Mouse (Mus musculus) limb, embryonic 14.5 days (tissue): Measurements from ENCODE around the gene E330017A01Rik. TPM values are rescaled to one million over a fixed set of nuclear protein-coding genes. Genes with fewer than 3 reads are reported as not detected.

ENCODE experiments used
- ATAC-seq: fragments of 200-750 bp; cut with Nextera tagmentation; 2 replicates; pipeline ENCODE4 v1.8.0; 2017; ENCODE audit warnings: low read depth, moderate number of reproducible peaks, moderate TSS enrichment; ENCODE audit not compliant: low FRiP score
- DNase-seq: peaks from one replicate; pipeline ENCODE4 v3.0.0-alpha.2; 2015; ENCODE audit warnings: low spot score
- H3K27ac ChIP-seq: fragments of 300-500 bp; sonication (generic); replicated peaks from 2 replicates; pipeline ENCODE4 v1.5.1; 2014; ENCODE audit warnings: low read depth, mild to moderate bottlenecking, low read length, moderate library complexity, mixed read lengths
- H3K27me3 ChIP-seq: fragments of 300-500 bp; sonication (generic); 2 replicates; pipeline ENCODE4 v1.6.1; 2014; ENCODE audit warnings: low read length, mixed read lengths; ENCODE audit not compliant: control insufficient read depth, insufficient read depth
- H3K36me3 ChIP-seq: fragments of 300-500 bp; sonication (generic); 2 replicates; pipeline ENCODE4 v1.6.1; 2014; ENCODE audit warnings: mild to moderate bottlenecking, low read length, moderate library complexity, mixed read lengths; ENCODE audit not compliant: control insufficient read depth, insufficient read depth
- H3K4me1 ChIP-seq: fragments of 300-500 bp; sonication (generic); 2 replicates; pipeline ENCODE4 v1.6.1; 2014; ENCODE audit warnings: antibody characterized with exemption, low read length, mixed read lengths; ENCODE audit not compliant: control insufficient read depth, insufficient read depth
- H3K4me2 ChIP-seq: fragments of 300-500 bp; sonication (generic); replicated peaks from 2 replicates; pipeline ENCODE4 v1.6.1; 2014; ENCODE audit warnings: low read depth, mild to moderate bottlenecking, low read length, moderate library complexity; ENCODE audit not compliant: severe bottlenecking
- H3K4me3 ChIP-seq: fragments of 300-500 bp; sonication (generic); replicated peaks from 2 replicates; pipeline ENCODE4 v1.5.1; 2014; ENCODE audit warnings: low read length
- H3K9ac ChIP-seq: fragments of 300-500 bp; sonication (generic); 2 replicates; pipeline ENCODE4 v1.6.1; 2014; ENCODE audit warnings: mild to moderate bottlenecking, low read depth, low read length, moderate library complexity; ENCODE audit not compliant: severe bottlenecking
- H3K9me3 ChIP-seq: fragments of 300-500 bp; sonication (generic); 2 replicates; pipeline ENCODE4 v1.6.1; 2016; ENCODE audit warnings: low read length; ENCODE audit not compliant: control insufficient read depth
- POLR2A ChIP-seq: fragments of 200-500 bp; IDR thresholded peaks from 2 replicates; pipeline ENCODE4 v1.8.0; 2012; ENCODE audit warnings: inconsistent platforms, mild to moderate bottlenecking, moderate library complexity, borderline replicate concordance; ENCODE audit not compliant: insufficient read depth, insufficient read length; ENCODE audit errors: extremely low read depth
- WGBS: fragments of 180-500 bp; shearing (Covaris S2); extraction: QIAGEN DNeasy Blood & Tissue Kit; methylation state at CpG from one replicate; pipeline ENCODE4 v1.1.7; 2014; 5-methylcytosine and 5-hydroxymethylcytosine counted together
- polyA plus RNA-seq, 2 experiments: library from polyadenylated mRNA; depleted of rRNA in 1 of 2; stranded (reverse) in 1 of 2; unstranded in 1 of 2; fragments of >200 nt; fragmentation: Nextera tagmentation in 1 of 2; extraction: Ambion mirVana in 1 of 2; gene quantifications; 2 replicates each; pipeline versions ENCODE4 v1.2.1 to v1.2.3; 2012 to 2014

The E330017A01Rik gene
- polyA plus RNA-seq, 2 experiments, result not detected

GRCm38 (mm10) chr16:58638016-58638415, 523 bp downstream of the E330017A01Rik start:
- H3K36me3 ChIP-seq, result no peaks in the 10 kb centered on the region
- H3K27me3 ChIP-seq, result no peaks in the 10 kb centered on the region
- no peaks in the 10 kb centered on the region for H3K4me1 ChIP-seq
- DNase-seq, result no peak
- 70% methylated on average over 7 of the region's 7 CpGs for WGBS
- no peak overlapping the region for H3K9ac ChIP-seq
- no peaks in the 10 kb centered on the region for H3K9me3 ChIP-seq
- H3K27ac ChIP-seq, result no peak overlapping the region
- no peak overlapping the region for H3K4me3 ChIP-seq
- no peak overlapping the region for H3K4me2 ChIP-seq
- ATAC-seq, result no peak
- TF ChIP-seq POLR2A, result no peak

GRCm38 (mm10) chr16:58637448-58637847, 1.1 kb downstream of the E330017A01Rik start:
- ATAC-seq, result no peak
- TF ChIP-seq POLR2A, result no peak
- no peak overlapping the region for H3K9ac ChIP-seq

GRCm38 (mm10) chr16:58635866-58636265, 2.7 kb downstream of the E330017A01Rik start:
- Histone ChIP-seq H3K9me3 (no peaks in the 10 kb centered on the region), H3K27me3 (no peaks in the 10 kb centered on the region), H3K4me1 (no peaks in the 10 kb centered on the region), H3K4me3 (no peak overlapping the region), H3K9ac (no peak overlapping the region), H3K27ac (no peak overlapping the region), H3K36me3 (no peaks in the 10 kb centered on the region), H3K4me2 (no peak overlapping the region)
- WGBS, result 48% methylated on average over 2 of the region's 2 CpGs
- TF ChIP-seq POLR2A, result no peak
- ATAC-seq (no peak), DNase-seq (no peak)

More at GRCm38 (mm10) chr16:58637448-58637847, 1.1 kb downstream of the E330017A01Rik start:
- Histone ChIP-seq H3K4me1 (no peaks in the 10 kb centered on the region), H3K4me2 (no peak overlapping the region), H3K4me3 (no peak overlapping the region), H3K27ac (no peak overlapping the region), H3K36me3 (no peaks in the 10 kb centered on the region), H3K27me3 (no peaks in the 10 kb centered on the region), H3K9me3 (no peaks in the 10 kb centered on the region)
- DNase-seq, result no peak
- 83% methylated on average over 4 of the region's 4 CpGs for WGBS

- no peak overlapping the region for H3K27ac ChIP-seq
- H3K9me3 ChIP-seq, result no peaks in the 10 kb centered on the region
- TF ChIP-seq POLR2A, result no peak
- H3K4me1 ChIP-seq, result no peaks in the 10 kb centered on the region
- DNase-seq (no peak), ATAC-seq (no peak)
- no peak overlapping the region for H3K4me2 ChIP-seq
- no peak overlapping the region for H3K9ac ChIP-seq
- H3K4me3 ChIP-seq, result no peak overlapping the region
- H3K36me3 ChIP-seq, result no peaks in the 10 kb centered on the region
- no peaks in the 10 kb centered on the region for H3K27me3 ChIP-seq
- 72% methylated on average over 2 of the region's 2 CpGs for WGBS
Measured at GRCm38 (mm10) chr16:58629736-58630135, 8.8 kb downstream of the E330017A01Rik start.

GRCm38 (mm10) chr16:58628968-58629367, 9.6 kb downstream of the E330017A01Rik start:
- DNase-seq, result no peak
- TF ChIP-seq POLR2A, result no peak
- Histone ChIP-seq H3K4me3 (no peak overlapping the region), H3K27ac (no peak overlapping the region), H3K27me3 (no peaks in the 10 kb centered on the region), H3K9ac (no peak overlapping the region), H3K36me3 (no peaks in the 10 kb centered on the region), H3K9me3 (no peaks in the 10 kb centered on the region), H3K4me2 (no peak overlapping the region), H3K4me1 (no peaks in the 10 kb centered on the region)
- 88% methylated on average over 5 of the region's 5 CpGs for WGBS
- no peak for ATAC-seq

GRCm38 (mm10) chr16:58628336-58628680, 10.2 kb downstream of the E330017A01Rik start:
- Histone ChIP-seq H3K36me3 (no peaks in the 10 kb centered on the region), H3K27ac (no peak overlapping the region), H3K9ac (no peak overlapping the region), H3K9me3 (no peaks in the 10 kb centered on the region), H3K4me3 (no peak overlapping the region), H3K4me1 (no peaks in the 10 kb centered on the region), H3K27me3 (no peaks in the 10 kb centered on the region), H3K4me2 (no peak overlapping the region)
- no peak for DNase-seq
- ATAC-seq, result no peak
- no peak for TF ChIP-seq POLR2A
- 100% methylated on average over 2 of the region's 2 CpGs for WGBS
